8 mouse cellular contexts compared by ENCODE assay signal in the genomic region with DNA sequence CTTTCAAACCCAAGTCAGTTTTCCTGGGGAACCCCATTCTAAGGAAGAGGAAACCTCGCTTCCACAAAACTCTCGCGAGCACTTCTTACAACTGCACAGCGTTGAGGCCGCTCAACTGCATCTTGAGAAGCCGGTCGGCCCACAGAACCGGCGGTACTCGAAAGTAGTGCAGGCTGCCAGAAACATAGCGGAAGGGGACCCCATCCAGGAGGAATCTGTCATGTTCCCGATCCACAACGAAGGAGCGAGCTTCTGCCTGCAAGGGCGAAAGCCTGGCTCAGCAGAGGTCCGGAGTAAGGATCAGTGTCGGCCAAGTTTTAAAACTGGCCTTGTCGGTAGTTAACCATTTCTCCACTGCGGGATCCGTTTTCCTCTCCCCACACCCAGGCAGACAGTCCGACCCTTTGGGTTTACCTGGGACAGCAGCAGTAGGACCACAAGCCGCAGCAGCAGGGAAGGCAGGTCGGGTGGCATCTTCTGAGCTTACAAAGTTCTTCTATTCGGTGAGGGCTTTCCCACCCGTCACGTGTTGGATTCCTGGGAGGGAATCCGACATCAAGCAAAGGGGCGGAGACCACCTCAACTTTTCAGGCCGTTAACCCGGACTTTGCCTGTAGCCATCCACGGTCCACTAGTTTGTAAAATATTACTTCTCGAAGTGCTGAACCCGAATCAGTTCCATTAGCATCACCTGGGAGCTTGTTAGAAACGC. TPM values are rescaled to one million over a fixed set of nuclear protein-coding genes. Genes with fewer than 3 reads are reported as not detected.
DNase-seq lines count a peak whose midpoint lies in the region; ATAC-seq and TF ChIP-seq lines count a peak whose summit lies in the region.

No protein-coding gene starts in this region.

- H3K4me2 ChIP-seq in heart, embryonic 16.5 days (ENCODE audit: low read depth, low read length) = peak overlapping the region; percentile 68

- peaks cover 28% of the 10 kb centered on the region for H3K79me2 ChIP-seq in macrophage (ENCODE audit: inconsistent target)

- DNase-seq in retina, embryonic 14.5 days (ENCODE audit: low spot score) = peak; percentile 19
- no peak for DNase-seq in retina, postnatal 1 day
- peak; percentile 35 for DNase-seq in embryo, embryonic 9.5 days (ENCODE audit: extremely low spot score)
- DNase-seq in kidney, postnatal 14 days = peak; percentile 88
- DNase-seq in thymus, adult 2 months = peak; percentile 50
- no peak for DNase-seq in right cerebral cortex, postnatal 36 days (ENCODE audit: low spot score in 2 of 2)

- peak overlapping the region; percentile 71 for H3K9ac ChIP-seq in heart, embryonic 16.5 days (ENCODE audit: low read length)

- TF ChIP-seq POLR2A in thymus, adult 2 months (IDR thresholded peaks at IDR 0.05; ENCODE audit: control insufficient read depth, extremely low read depth, insufficient read depth, low read length, poor library complexity) = 0 out of 2 replicates have a peak, but pooled peaks have one; percentile 38

- no peak overlapping the region for H3K27ac ChIP-seq in heart, embryonic 16.5 days (ENCODE audit: low read length)
- H3K27ac ChIP-seq in macrophage = peak overlapping the region; percentile 38
- H3K27ac ChIP-seq in thymus, adult 2 months (ENCODE audit: control insufficient read depth, insufficient read depth, low read length) = no peak overlapping the region

- no peak for ATAC-seq in heart, embryonic 16.5 days (replicated peaks; ENCODE audit: extremely low read depth, insufficient read depth, low FRiP score)

- peaks cover 2% of the 10 kb centered on the region for H3K27me3 ChIP-seq in heart, embryonic 16.5 days (ENCODE audit: control insufficient read depth, insufficient read depth, low read length)
- H3K27me3 ChIP-seq in thymus, adult 2 months (ENCODE audit: control insufficient read depth, insufficient read depth, low read length) = no peaks in the 10 kb centered on the region

- peak overlapping the region; percentile 53 for H3K4me3 ChIP-seq in heart, embryonic 16.5 days (ENCODE audit: low read length)
- H3K4me3 ChIP-seq in macrophage (ENCODE audit: inconsistent target) = peak overlapping the region; percentile 78
- H3K4me3 ChIP-seq in thymus, adult 2 months (ENCODE audit: control insufficient read depth, insufficient read depth, low read length) = peak overlapping the region; percentile 52

- H3K36me3 ChIP-seq in heart, embryonic 16.5 days (ENCODE audit: control insufficient read depth, insufficient read depth) = peaks cover 15% of the 10 kb centered on the region
- 0 out of 2 replicates have a peak, but pooled peaks cover 7% of the 10 kb centered on the region for H3K36me3 ChIP-seq in macrophage (ENCODE audit: inconsistent target)
- H3K36me3 ChIP-seq in thymus, adult 2 months (ENCODE audit: control insufficient read depth, insufficient read depth, low read length) = peaks cover under 1% of the 10 kb centered on the region; the same call in 1 of the 2 replicates

- peaks cover 18% of the 10 kb centered on the region for H3K4me1 ChIP-seq in heart, embryonic 16.5 days (ENCODE audit: control insufficient read depth, insufficient read depth, low read length)
- peaks cover 39% of the 10 kb centered on the region for H3K4me1 ChIP-seq in thymus, adult 2 months (replicated peaks; ENCODE audit: control insufficient read depth, insufficient read depth, low read length)

- 11% methylated on average over 34 of the region's 34 CpGs for WGBS in heart, embryonic 16.5 days
- WGBS in macrophage (ENCODE audit: missing documents) = 24% methylated on average over 32 of the region's 34 CpGs
- 15% methylated on average over 34 of the region's 34 CpGs for WGBS in thymus, adult 2 months

- no peak for TF ChIP-seq CTCF in thymus, adult 2 months (IDR thresholded peaks at IDR 0.05; ENCODE audit: borderline replicate concordance, control insufficient read depth, extremely low read depth, insufficient read depth, low read length, poor library complexity)

- no peaks in the 10 kb centered on the region for H3K9me3 ChIP-seq in heart, embryonic 16.5 days (replicated peaks; ENCODE audit: control insufficient read depth, low read length)

RNA-seq across cellular contexts. Expression of a gene that starts 1.5 kb away (rescaled TPM):
- 7.7 and 8.8 TPM in 2 replicates for polyA plus RNA-seq in heart, embryonic 16.5 days (2015; fragmentation: Nextera tagmentation; extraction: Ambion mirVana)
- 100 to 1,000 TPM in 24 of 26 experiments, 10 to 100 TPM in 2; 78.5 to 191 (median 120) TPM for total RNA-seq in macrophage (2018; cell fraction: chromatin; rRNA removed)
- total RNA-seq in macrophage (2018; cell fraction: cytosol; rRNA removed) = 10 to 100 TPM in 16 of 26 experiments, 1 to 10 TPM in 10; 6.4 to 16.9 (median 11.9) TPM
- 10 to 100 TPM; 31.2 to 99.4 (median 64.4) TPM for total RNA-seq in macrophage (2018; cell fraction: nucleus; rRNA removed)
- 9.8 to 15.2 TPM (median 13.2 TPM) in 3 replicates for polyA plus RNA-seq in macrophage (2018)
- 11.7 and 14.4 TPM in 2 replicates for polyA plus RNA-seq in thymus, adult 2 months (2012; rRNA removed)

RNA-seq across cellular contexts. Expression of a gene that starts 1.5 kb away (rescaled TPM):
- 96.5 and 102 TPM in 2 replicates for polyA plus RNA-seq in heart, embryonic 16.5 days (2015; fragmentation: Nextera tagmentation; extraction: Ambion mirVana)
- 100 to 1,000 TPM in 20 of 26 experiments, 10 to 100 TPM in 6; 62.9 to 184 (median 120) TPM for total RNA-seq in macrophage (2018; cell fraction: chromatin; rRNA removed)
- total RNA-seq in macrophage (2018; cell fraction: cytosol; rRNA removed) = 10 to 100 TPM; 24.8 to 46.0 (median 35.5) TPM
- 100 to 1,000 TPM in 10 of 26 experiments, 10 to 100 TPM in 16; 54.9 to 138 (median 91.8) TPM for total RNA-seq in macrophage (2018; cell fraction: nucleus; rRNA removed)
- polyA plus RNA-seq in macrophage (2018) = 31.1 to 48.8 TPM (median 46.3 TPM) in 3 replicates
- polyA plus RNA-seq in thymus, adult 2 months (2012; rRNA removed) = 340 and 342 TPM in 2 replicates

RNA-seq across cellular contexts. Expression of a gene that starts 10.5 kb away (rescaled TPM):
- polyA plus RNA-seq in heart, embryonic 16.5 days (2015; fragmentation: Nextera tagmentation; extraction: Ambion mirVana) = 63.3 and 81.2 TPM in 2 replicates
- total RNA-seq in macrophage (2018; cell fraction: chromatin; rRNA removed) = 1 to 10 TPM; 1.2 to 8.0 (median 3.6) TPM
- total RNA-seq in macrophage (2018; cell fraction: cytosol; rRNA removed) = 10 to 100 TPM in 25 of 26 experiments, 1 to 10 TPM in 1; 9.0 to 24.0 (median 17.3) TPM
- total RNA-seq in macrophage (2018; cell fraction: nucleus; rRNA removed) = 10 to 100 TPM in 8 of 26 experiments, 1 to 10 TPM in 18; 3.1 to 17.7 (median 8.1) TPM
- polyA plus RNA-seq in macrophage (2018) = 23.4 to 32.3 TPM (median 23.9 TPM) in 3 replicates
- 139 and 162 TPM in 2 replicates for polyA plus RNA-seq in thymus, adult 2 months (2012; rRNA removed)

RNA-seq across cellular contexts. Expression of a gene that starts 17.1 kb away (rescaled TPM):
- polyA plus RNA-seq in heart, embryonic 16.5 days (2015; fragmentation: Nextera tagmentation; extraction: Ambion mirVana) = 31.7 and 34.9 TPM in 2 replicates
- 100 to 1,000 TPM in 1 of 26 experiments, 10 to 100 TPM in 25; 33.1 to 101 (median 49.1) TPM for total RNA-seq in macrophage (2018; cell fraction: chromatin; rRNA removed)
- total RNA-seq in macrophage (2018; cell fraction: cytosol; rRNA removed) = 10 to 100 TPM; 13.7 to 24.7 (median 19.8) TPM
- 10 to 100 TPM; 27.1 to 76.2 (median 43.3) TPM for total RNA-seq in macrophage (2018; cell fraction: nucleus; rRNA removed)
- polyA plus RNA-seq in macrophage (2018) = 9.0 to 21.6 TPM (median 10.2 TPM) in 3 replicates
- polyA plus RNA-seq in thymus, adult 2 months (2012; rRNA removed) = 79.1 and 81.6 TPM in 2 replicates

RNA-seq across cellular contexts. Expression of a gene that starts 17.2 kb away (rescaled TPM):
- polyA plus RNA-seq in heart, embryonic 16.5 days (2015; fragmentation: Nextera tagmentation; extraction: Ambion mirVana) = 22.8 and 32.0 TPM in 2 replicates
- 10 to 100 TPM; 15.5 to 87.6 (median 43.1) TPM for total RNA-seq in macrophage (2018; cell fraction: chromatin; rRNA removed)
- 1 to 10 TPM; 3.5 to 9.6 (median 6.0) TPM for total RNA-seq in macrophage (2018; cell fraction: cytosol; rRNA removed)
- 10 to 100 TPM; 11.0 to 67.7 (median 28.4) TPM for total RNA-seq in macrophage (2018; cell fraction: nucleus; rRNA removed)
- polyA plus RNA-seq in macrophage (2018) = 7.3 to 11.6 TPM (median 9.2 TPM) in 3 replicates
- polyA plus RNA-seq in thymus, adult 2 months (2012; rRNA removed) = 22.7 and 24.0 TPM in 2 replicates

Comparison
In these comparisons a context has a peak if more than half of its experiments do, and no peak if none do; other contexts are left out.
1. DNase-seq: peak in retina, embryonic 14.5 days (single experiment), embryo, embryonic 9.5 days (single experiment), kidney, postnatal 14 days (single experiment) and thymus, adult 2 months (single experiment); none in retina, postnatal 1 day (single experiment) and right cerebral cortex, postnatal 36 days (0 of 2).
2. Peak in every context shown above with its lines, with median percentiles within 50 percentile points of each other: H3K4me3 ChIP-seq.